Mouse (Mus musculus): ENCODE data around the gene Cdc5l. TPM values are rescaled to one million over a fixed set of nuclear protein-coding genes. Genes with fewer than 3 reads are reported as not detected.
"Not testable (repeated sequence)": the region's sequence is repeated elsewhere in the genome, so short reads cannot be mapped to it uniquely, and the experiment has no call there.

The Cdc5l gene
- total RNA-seq (2021): 10 to 100 TPM; 53.4 to 57.4 TPM

GRCm38 (mm10) chr17:45433419-45434261 lies at the start of gene Cdc5l:
Gene Cdc5l, minus strand, starts transcription at chr17:45433737.
- DNase-seq (ENCODE audit: extremely low spot score in 1 of 2, low spot score in 1 of 2): peak; percentile 90 to 96

- DNase-seq (ENCODE audit: extremely low spot score in 1 of 2, low spot score in 1 of 2): no peak
Observed at GRCm38 (mm10) chr17:45480429-45480828, 46.9 kb upstream of the Cdc5l start.

GRCm38 (mm10) chr17:45478234-45478825 lies 44.8 kb upstream of the Cdc5l start:
- peak; percentile 85 to 97 for DNase-seq (ENCODE audit: extremely low spot score in 1 of 2, low spot score in 1 of 2)

GRCm38 (mm10) chr17:45474669-45475465 lies 41.3 kb upstream of the Cdc5l start, which contains the start of gene Spats1:
Gene Spats1, minus strand, starts transcription at chr17:45475415.
- peak; percentile 70 to 75 for DNase-seq (ENCODE audit: extremely low spot score in 1 of 2, low spot score in 1 of 2)

- DNase-seq (ENCODE audit: extremely low spot score in 1 of 2, low spot score in 1 of 2): no peak
Observed at GRCm38 (mm10) chr17:45474146-45474545, 40.6 kb upstream of the Cdc5l start.

GRCm38 (mm10) chr17:45473667-45474066 lies 40.1 kb upstream of the Cdc5l start:
- DNase-seq (ENCODE audit: extremely low spot score in 1 of 2, low spot score in 1 of 2): no peak

DNA sequence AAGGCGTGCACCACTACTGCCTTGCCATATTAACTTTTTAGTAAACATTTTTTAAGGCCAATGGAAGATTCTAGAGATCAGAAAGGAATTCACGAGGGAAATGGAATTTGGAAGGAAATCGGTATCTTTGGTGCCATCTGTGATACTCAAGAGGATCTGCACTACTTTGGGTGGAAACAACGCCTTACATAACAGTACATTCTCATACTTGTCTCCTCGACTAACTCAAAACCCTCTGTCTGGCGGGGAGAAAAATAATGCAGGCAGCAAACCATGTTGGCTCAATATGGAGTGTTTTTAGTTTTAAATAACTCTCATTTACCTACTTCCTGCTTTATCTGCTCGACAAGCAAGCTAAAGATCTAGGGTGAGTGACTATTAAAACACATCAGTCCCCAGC lies 37.2 kb upstream of the Cdc5l start:
- no peak for DNase-seq (ENCODE audit: extremely low spot score in 1 of 2, low spot score in 1 of 2)

DNA sequence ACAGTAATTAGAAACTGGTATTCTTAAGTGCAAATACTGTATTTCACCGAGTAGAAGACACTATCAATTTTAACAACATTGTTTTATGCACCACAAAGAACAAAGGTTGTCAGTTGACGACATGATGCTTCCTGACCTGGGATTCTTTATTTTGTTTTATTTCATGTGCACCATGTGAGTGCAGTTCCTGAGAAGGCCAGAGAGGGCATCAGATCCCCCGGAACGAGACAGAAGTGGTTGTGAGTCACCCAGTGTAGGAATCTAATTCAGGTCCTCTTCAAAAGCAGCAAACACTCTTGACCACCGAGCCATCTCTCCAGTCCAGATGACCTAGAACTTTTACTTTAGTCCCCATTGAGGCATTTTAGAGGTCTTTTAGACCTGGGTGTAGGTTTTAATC lies 34.8 kb upstream of the Cdc5l start:
- no peak for DNase-seq (ENCODE audit: extremely low spot score in 1 of 2, low spot score in 1 of 2)

- no peak for DNase-seq (ENCODE audit: extremely low spot score in 1 of 2, low spot score in 1 of 2)
Observed at GRCm38 (mm10) chr17:45466701-45467100, 33.2 kb upstream of the Cdc5l start.

DNA sequence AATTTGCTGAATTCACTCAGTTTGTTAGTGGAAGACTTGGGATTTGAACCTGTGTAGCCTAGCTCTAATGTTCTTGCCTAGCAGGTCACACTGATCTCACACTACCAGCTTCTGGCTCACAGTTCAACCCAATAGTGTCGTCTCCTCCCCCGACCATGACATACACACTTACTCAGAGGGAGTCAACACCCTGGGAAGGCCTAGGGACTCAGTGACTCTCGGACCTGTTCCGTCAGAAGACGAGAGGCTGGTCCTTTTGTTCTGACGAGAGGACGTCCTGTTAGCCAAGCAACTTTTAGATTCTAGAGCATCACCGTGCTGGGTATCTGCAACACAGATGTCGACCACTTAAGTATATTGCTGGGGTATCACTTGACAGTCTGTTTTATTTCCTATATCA lies 30.7 kb upstream of the Cdc5l start:
- DNase-seq (ENCODE audit: extremely low spot score in 1 of 2, low spot score in 1 of 2): no peak

GRCm38 (mm10) chr17:45462506-45462905 lies 29.0 kb upstream of the Cdc5l start:
- no peak for DNase-seq (ENCODE audit: extremely low spot score in 1 of 2, low spot score in 1 of 2)

DNA sequence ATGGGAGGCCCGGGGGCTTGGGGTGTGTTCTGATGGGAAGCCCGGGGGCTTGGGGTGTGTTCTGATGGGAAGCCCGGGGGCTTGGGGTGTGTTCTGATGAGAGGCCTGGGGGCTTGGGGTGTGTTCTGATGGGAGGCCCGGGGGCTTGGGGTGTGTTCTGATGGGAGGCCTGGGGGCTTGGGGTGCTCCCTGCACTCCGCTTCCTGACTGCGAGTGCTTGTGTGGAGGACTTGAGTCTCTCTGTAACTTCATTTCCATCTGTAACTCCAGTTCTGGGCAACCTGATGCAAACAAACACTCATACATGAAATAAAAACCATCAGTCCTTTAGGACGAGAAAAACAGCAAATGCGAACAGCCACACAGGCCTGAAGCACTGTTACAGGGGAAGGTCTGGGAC lies 25.5 kb upstream of the Cdc5l start:
- no peak for DNase-seq (ENCODE audit: extremely low spot score in 1 of 2, low spot score in 1 of 2)

GRCm38 (mm10) chr17:45458516-45458915 lies 25.0 kb upstream of the Cdc5l start:
- DNase-seq (ENCODE audit: extremely low spot score in 1 of 2, low spot score in 1 of 2): no peak

GRCm38 (mm10) chr17:45457487-45457886 lies 23.9 kb upstream of the Cdc5l start:
- DNase-seq (ENCODE audit: extremely low spot score in 1 of 2, low spot score in 1 of 2): no peak

DNA sequence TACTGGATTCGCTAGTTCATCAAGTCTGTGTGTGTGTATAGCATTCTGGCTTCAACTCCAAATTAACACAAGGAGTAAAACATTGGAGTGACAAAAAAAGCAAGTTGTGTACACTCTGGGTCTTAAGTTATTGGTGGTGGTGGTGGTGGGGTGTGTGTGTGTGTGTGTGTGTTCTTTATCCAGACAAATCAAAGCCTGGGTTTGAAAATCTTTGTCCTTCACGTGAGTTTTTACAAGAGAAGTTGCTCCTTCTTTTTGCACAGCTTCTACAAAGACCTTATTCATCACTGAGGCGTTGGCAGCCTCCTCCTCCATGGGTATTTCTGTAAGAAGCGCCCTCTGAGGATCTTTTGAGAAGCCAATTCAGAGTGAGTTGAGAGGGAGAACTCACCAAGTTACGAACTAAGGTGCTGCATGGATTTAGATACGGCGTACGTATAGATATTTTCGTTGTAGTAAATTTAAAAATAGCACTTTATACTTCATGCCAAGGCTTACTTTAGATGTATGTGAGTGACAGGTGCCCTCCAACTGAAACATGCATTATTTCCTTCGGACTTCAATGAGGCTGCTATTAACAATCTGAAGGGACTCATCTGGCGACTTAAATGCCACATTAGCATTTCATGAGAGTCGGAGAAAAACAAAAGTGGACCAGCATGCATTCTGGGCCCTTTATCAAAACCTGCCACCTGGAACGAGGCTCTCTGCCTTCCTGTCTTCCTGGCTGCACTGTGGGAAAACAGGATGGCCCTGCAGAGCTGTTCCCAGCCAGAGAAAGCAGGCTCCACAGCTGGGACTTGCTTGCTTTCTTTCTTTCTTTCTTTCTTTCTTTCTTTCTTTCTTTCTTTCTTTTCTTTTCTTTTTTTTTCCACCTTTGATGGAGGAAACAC lies 23.0 kb upstream of the Cdc5l start:
- DNase-seq (ENCODE audit: extremely low spot score in 1 of 2, low spot score in 1 of 2): no peak

- DNase-seq (ENCODE audit: extremely low spot score in 1 of 2, low spot score in 1 of 2): not testable (repeated sequence)
Observed at GRCm38 (mm10) chr17:45455783-45456182, 22.2 kb upstream of the Cdc5l start.

DNA sequence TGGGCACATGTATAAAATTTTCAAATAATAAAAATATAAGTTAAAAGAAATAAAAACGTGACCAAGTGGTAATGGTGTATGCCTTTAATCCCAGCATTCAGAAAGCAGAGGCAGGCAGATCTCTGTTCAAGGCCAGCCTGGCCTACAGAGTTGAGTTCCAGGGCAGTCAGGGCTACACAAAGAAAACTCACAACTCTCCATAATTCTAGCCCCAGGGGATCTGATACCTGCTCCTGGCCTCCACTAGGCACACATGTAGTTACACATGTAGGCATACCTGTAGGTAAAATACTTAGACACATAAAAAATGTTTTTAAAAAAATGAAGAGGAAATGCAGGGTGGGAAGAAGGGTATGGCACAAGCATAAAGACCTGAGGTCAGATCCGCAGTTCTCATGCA lies 21.3 kb upstream of the Cdc5l start:
- no peak for DNase-seq (ENCODE audit: extremely low spot score in 1 of 2, low spot score in 1 of 2)

DNA sequence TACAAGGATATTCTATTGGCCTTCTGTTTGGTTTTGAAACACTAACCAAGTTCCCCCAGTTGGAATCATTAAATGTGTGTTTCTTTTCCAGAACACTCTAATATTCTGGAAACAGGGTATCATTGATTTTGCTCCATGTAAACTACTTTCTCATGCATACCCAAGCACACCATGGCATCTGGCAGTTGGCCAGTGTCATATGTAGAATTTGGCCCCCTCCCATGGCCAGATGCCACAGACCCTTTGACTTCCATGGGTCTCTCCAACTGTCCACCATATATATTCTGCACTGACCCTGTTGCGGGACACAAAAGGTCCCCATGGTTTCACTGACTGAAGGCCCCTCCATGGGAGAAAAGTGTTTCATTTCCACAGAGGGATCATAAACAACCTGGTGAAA lies 18.7 kb upstream of the Cdc5l start:
- no peak for DNase-seq (ENCODE audit: extremely low spot score in 1 of 2, low spot score in 1 of 2)

DNA sequence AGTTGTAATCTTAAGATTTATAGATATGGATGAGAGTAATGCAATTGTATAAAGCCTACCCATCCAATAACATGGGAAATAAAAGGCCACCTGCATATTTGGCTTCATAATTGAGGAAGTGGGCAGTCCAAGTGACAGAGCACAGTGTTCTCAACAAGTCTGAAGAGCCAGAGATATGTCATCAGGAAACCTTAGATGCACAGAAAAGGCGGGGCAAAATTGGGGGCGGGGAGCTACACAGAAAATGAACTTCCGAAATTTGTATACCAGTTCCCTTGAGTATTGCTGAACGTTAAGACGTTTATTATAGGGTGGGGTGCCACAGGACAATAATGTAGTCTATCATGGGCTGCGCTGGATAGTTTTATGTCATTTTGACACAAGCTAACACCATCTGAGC lies 16.6 kb upstream of the Cdc5l start:
- no peak for DNase-seq (ENCODE audit: extremely low spot score in 1 of 2, low spot score in 1 of 2)

DNA sequence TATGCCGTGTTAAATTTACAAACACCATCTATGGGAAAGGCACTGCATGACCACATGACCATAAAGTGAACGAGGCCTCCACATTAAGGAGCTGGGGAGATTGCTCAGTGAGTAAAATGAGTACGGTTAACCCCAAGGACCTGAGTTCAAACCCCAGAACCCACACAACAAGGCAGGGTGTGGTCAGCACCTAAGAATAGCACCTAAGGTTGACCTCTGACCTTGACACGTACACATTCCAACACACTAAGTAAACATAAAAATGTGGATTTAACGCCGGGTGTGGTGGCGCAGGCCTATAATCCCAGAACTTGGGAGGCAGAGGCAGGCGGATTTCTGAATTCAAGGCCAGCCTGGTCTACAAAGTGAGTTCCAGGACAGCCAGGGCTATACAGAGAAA lies 16.0 kb upstream of the Cdc5l start:
- DNase-seq (ENCODE audit: extremely low spot score in 1 of 2, low spot score in 1 of 2): no peak
